Comparison of ENCODE assay signal across 8 mouse cellular contexts in genomic region chr12:100604540-100604939, GRCm38 (mm10).
DNase-seq lines count a peak whose midpoint lies in the region; ATAC-seq and TF ChIP-seq lines count a peak whose summit lies in the region.

No protein-coding gene starts in this region.

- H3K27me3 ChIP-seq in kidney, embryonic 14.5 days (ENCODE audit: control insufficient read depth, insufficient read depth, low read length), result no peaks in the 10 kb centered on the region
- no peaks in the 10 kb centered on the region for H3K27me3 ChIP-seq in lung, postnatal 0 days (replicated peaks; ENCODE audit: insufficient read depth, low read length)

- no peak overlapping the region for H3K4me2 ChIP-seq in kidney, embryonic 14.5 days (replicated peaks; ENCODE audit: low read depth, low read length)
- no peak overlapping the region for H3K4me2 ChIP-seq in lung, postnatal 0 days (replicated peaks; ENCODE audit: low read depth, low read length)

- ATAC-seq in frontal cortex, adult (ENCODE audit: low TSS enrichment), result peak; percentile 76
- peak; percentile 91 for ATAC-seq in granulocyte monocyte progenitor cell, adult 5-6 weeks (replicated peaks; ENCODE audit: poor library complexity, severe bottlenecking)
- peak; percentile 66; the same call in 1 of the 2 replicates for ATAC-seq in kidney, embryonic 14.5 days (ENCODE audit: low FRiP score, low TSS enrichment)
- peak; percentile 65; the same call in 1 of the 2 replicates for ATAC-seq in lung, postnatal 0 days

- DNase-seq in frontal cortex, postnatal 25 days (ENCODE audit: low spot score in 2 of 2), result no peak
- DNase-seq in MEL-GATA-1-ER (ENCODE audit: extremely low read depth, low read depth), result peak; percentile 34
- peak; percentile 65 to 66 for DNase-seq in cerebellum, postnatal 10 days
- DNase-seq in lung, postnatal 0 days (ENCODE audit: low spot score), result peak; percentile 78
- peak; percentile 22 for DNase-seq in ovary, postnatal 36 days (ENCODE audit: low spot score)

- no peaks in the 10 kb centered on the region for H3K4me1 ChIP-seq in kidney, embryonic 14.5 days (ENCODE audit: control insufficient read depth, insufficient read depth, low read length)
- no peaks in the 10 kb centered on the region for H3K4me1 ChIP-seq in lung, postnatal 0 days (ENCODE audit: insufficient read depth, low read depth, low read length)

- H3K27ac ChIP-seq in kidney, embryonic 14.5 days (ENCODE audit: low read depth, low read length), result no peak overlapping the region
- H3K27ac ChIP-seq in lung, postnatal 0 days (ENCODE audit: low read length), result no peak overlapping the region

- H3K4me3 ChIP-seq in kidney, embryonic 14.5 days (ENCODE audit: low read length), result no peak overlapping the region
- no peak overlapping the region for H3K4me3 ChIP-seq in lung, postnatal 0 days (ENCODE audit: low read depth, low read length)

- H3K9me3 ChIP-seq in kidney, embryonic 14.5 days (ENCODE audit: control insufficient read depth, low read length), result no peaks in the 10 kb centered on the region
- no peaks in the 10 kb centered on the region for H3K9me3 ChIP-seq in lung, postnatal 0 days (ENCODE audit: low read length)

- no peak overlapping the region for H3K9ac ChIP-seq in kidney, embryonic 14.5 days (ENCODE audit: low read depth, low read length)
- no peak overlapping the region for H3K9ac ChIP-seq in lung, postnatal 0 days (replicated peaks; ENCODE audit: low read depth)

- no peak for TF ChIP-seq EP300 in lung, postnatal 0 days (IDR thresholded peaks at IDR 0.05)

- 0% methylated on average over 1 of the region's 1 CpGs for WGBS in kidney, embryonic 14.5 days
- WGBS in lung, postnatal 0 days, result 0% methylated on average over 1 of the region's 1 CpGs

- peak; percentile 92 for TF ChIP-seq CTCF in lung, postnatal 0 days (IDR thresholded peaks at IDR 0.05)

- H3K36me3 ChIP-seq in kidney, embryonic 14.5 days (ENCODE audit: control insufficient read depth, insufficient read depth, low read length), result no peaks in the 10 kb centered on the region
- no peaks in the 10 kb centered on the region for H3K36me3 ChIP-seq in lung, postnatal 0 days (ENCODE audit: insufficient read depth, low read length)

Comparison
In these comparisons a context has a peak if more than half of its experiments do, and no peak if none do; other contexts are left out.
1. DNase-seq: peak in MEL-GATA-1-ER (single experiment), cerebellum, postnatal 10 days (2 of 2), lung, postnatal 0 days (single experiment) and ovary, postnatal 36 days (single experiment); none in frontal cortex, postnatal 25 days (0 of 2).
2. Peak in every context shown above with its lines, with median percentiles within 50 percentile points of each other: ATAC-seq.